Mouse (Mus musculus) induced T-regulatory cell, adult 2 months (primary cell): ENCODE measurements at regions not wholly inside any gene's neighbourhood (a gene's known extent, or its start where the extent isn't known, plus 50 kb on each side); places are given as distances from the start of the nearest gene placed in this dataset.

Experiments
- DNase-seq: peaks from one replicate; pipeline ENCODE4 v3.0.0-alpha.2; 2012; ENCODE audit warnings: low read depth

DNA sequence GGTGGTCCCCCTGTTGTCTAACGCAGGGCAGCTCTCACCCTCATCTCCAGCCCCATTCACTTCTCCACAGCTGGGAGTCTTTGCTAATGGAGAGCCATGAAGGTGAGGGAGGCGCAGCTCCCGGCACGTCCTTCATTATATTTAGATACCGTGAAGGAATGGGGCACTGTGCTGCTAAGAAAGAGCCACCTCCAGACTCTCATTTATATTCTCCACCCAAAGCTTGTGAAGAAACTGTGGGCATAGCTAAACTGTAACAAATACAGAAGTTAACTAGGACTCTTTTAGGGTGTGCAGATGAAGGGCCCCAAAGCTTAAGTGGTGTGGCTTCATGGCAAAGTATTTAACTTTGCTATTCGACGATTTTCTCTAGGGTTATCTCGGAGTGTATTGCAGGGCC lies 136.4 kb downstream of the Ddx11 start:
- DNase-seq = no peak

DNA sequence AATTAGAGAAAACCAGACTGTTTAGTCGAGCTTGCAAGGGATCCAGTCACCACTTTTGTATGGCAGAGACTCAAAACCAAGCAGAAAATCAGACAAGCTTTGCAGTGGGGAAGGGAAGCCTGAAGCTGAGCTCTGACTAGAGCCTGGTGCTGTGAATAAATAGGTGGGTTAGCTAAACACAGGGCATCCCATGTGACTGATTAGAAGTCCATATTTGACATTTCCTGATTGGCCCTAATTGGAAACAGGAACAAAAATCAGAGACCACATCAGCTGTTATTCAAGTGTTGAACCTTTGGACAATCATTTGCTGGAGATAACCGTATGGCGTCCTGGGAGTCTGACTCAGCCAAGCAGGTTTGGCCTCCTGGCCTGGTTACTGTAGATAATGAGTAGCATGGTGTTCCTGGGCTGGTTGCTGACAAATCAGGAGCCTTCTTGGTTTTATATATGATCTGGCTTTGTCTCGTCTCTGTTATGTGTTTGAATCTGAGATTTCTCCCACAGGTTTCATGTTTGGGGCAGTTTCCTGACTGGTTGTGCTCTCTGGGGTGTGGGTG lies 139.4 kb downstream of the Ddx11 start:
- DNase-seq = no peak

DNA sequence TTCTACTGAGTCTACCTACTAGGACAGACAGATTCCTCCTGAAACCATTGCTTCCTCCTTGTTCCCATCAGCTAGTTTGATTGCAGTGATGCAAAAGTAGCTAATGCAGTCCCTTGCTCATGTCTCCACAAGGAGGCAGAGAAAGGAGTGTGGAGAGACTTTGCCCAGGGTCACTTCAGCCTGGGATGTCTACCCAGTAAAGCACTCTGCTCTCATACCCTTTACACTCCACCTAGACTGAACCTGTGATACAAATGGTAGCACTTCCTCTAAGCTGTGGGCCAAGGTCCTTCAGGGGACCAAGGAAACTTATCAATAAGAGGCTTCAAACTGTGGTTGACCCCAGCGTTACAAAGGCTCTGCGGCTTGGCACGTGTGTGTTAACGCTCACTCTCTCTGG lies 140.1 kb downstream of the Ddx11 start:
- DNase-seq = no peak

DNA sequence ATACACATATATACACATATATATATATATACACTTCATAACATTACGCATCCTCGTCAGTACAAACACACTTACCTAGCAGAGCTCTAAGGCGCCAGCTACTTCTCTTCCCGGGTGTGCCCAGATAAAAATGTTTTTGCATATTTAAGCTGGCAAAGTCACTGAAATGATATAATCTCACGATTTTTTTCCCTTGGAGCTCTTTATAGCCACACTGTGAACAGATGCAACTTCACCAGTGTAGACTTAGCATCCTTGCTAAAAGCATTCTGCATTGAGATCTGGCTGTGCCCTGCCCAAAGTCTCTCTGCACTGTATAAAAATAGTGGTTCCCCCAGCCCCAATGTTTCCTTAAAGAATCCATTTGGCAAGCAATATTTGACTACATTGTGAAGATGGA lies 143.5 kb downstream of the Ddx11 start:
- no peak for DNase-seq

DNA sequence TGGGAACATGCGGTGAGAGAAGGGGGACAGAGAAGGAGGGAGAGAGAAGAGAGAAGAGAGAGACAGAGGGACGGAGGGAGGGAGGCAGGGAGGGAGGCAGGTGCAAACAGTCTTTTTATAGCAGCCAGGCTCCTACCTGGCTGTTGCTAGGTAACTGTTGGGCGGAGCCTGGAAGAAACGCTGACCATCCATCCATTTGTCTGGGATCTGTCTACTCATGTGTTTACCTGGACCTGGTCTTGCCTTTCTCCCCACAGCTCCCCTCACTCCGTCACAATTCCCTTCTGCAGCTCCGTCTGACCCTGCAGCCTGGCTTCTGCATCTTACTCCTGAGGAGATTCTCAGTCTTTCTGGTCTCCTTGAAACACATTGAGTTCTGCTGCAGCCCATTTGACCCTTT lies 144.5 kb downstream of the Ddx11 start:
- no peak for DNase-seq

DNA sequence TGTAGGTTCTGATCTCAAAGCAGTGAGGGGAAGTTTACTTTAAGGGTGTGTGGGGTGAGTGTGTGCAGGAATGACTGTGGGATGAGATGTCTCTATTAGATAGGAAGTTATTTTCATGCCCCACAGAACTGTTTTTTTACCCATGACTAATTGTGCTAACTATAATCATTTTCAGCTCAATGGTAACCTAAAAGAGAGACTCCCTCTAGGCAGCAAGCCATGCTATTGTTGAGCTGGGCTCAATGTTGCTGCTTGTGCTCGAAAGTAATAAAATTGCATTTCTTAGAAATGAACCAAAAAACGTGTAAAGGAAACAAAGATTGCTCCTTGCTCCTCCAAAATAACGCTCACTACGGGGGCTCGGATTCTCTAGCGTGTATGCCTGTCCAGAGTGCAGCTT lies 146.2 kb downstream of the Ddx11 start:
- no peak for DNase-seq

DNA sequence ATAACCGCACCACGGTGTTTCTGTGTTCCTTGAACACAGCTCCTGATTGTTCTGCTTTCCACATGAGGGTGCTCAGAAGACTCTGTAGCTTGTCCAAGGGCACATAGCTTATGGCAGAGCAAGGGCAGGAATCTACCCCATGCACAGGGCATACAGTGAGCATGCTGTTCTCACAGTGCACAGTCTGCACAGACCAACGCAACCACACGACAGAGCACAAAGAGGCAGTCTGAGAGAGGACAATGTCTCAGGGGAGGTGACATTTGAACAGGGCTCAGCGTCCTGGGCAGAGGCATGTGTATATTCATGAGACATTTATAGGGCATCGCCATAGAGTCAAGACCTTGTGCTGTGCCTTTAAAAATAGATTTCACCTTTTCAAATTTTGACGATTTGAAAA lies 148.6 kb downstream of the Ddx11 start:
- DNase-seq = no peak

DNA sequence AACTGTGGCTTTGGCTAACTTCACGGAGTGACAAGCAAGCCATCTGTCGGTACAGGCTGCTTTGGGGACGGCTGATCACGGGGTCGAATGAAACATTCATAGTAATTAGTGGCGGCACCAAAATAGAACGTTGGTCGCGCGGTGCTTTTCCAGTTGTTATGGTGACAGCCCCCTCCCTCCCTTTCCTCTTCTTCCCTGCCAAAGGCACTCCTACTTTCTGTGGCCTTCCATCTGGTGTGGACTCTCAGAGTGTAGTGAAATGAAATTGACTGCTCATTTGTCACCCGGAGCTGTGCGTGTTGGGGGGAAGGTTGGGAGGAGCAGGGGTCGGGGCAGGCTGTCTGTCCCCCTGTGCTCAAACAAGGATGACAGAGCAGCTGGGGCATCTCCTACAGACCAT lies 153.5 kb downstream of the Ddx11 start:
- no peak for DNase-seq

DNA sequence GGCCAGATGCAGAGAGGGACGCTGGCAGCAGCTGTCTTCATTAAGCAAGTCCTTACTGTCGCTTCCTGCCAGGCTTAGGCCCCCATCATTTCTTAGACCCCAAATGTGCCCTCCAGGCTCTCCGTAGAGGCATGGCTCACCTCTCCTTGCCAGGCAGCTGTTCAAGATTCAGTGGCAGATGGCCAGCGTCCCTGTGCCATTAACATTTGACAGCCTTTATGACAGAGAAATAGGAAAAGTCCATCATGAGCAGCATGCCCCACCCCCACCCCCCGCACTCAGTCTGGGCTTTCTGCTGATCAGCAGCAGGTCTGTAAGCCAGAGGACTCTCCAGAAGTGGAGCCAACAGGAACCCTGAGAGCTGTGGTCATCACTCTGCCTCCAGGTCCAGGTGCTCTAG lies 154.7 kb downstream of the Ddx11 start:
- no peak for DNase-seq

DNA sequence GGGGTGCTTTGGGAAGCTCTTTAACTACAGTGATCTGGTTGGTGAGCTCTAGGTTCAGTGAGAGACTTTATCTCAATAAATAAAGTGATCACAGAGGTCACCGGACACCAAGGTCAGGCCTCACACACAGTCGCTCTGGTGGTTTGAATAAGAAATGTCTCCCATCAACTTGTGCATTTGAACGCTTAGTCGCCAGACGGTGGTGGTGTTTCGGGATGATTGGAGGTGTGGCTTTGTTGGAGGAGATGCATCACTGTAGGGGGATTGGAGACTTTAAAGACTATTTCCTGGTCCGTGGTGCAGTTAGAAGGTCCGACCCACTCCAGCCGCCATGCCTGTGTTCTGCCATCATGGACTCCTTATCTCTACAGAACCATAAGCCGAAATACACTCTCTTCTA lies 162.0 kb downstream of the Ddx11 start:
- DNase-seq = no peak
